Comparison of ENCODE assay signal across 26 mouse cellular contexts in the genomic region with DNA sequence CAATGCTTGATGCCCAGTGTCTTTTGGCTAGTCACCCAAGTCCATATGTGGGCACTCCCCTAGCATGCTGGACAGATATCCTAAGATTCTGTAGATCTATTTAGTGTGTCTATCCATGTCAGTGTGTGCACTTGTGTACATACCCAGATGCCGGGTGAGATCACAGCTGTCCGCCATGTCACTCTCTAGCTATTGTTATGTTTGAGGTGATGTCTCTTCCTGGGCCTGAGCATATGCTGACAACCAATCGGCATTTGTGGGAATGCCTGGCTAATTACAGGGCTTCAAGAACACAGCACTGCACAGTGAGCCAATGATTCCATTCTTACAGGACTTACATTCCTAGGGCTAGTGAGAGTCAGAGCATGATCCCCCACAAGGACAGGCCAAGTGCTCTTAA.
DNase-seq lines count a peak whose midpoint lies in the region; ATAC-seq and TF ChIP-seq lines count a peak whose summit lies in the region.
"Had no signal": no experiment of that assay in that cellular context is flagged by ENCODE, and none has a peak within 500 bp of the region (broad histone marks: within the 10 kb centered on the region; RNA-seq: fewer than 3 reads in every experiment).

No protein-coding gene starts in this region.

- WGBS in heart, embryonic 10.5 days, result 87% methylated on average over 3 of the region's 3 CpGs
- 92% methylated on average over 3 of the region's 3 CpGs for WGBS in heart, embryonic 13.5 days
- 94% methylated on average over 3 of the region's 3 CpGs for WGBS in liver, adult 2 months
- 78% methylated on average over 3 of the region's 3 CpGs for WGBS in liver, embryonic 12.5 days (ENCODE audit: insufficient replicate concordance)

- H3K9ac ChIP-seq in heart, embryonic 13.5 days, result no peak overlapping the region
- H3K9ac ChIP-seq in liver, adult 2 months (ENCODE audit: low read depth, low read length), result no peak overlapping the region
- no peak overlapping the region for H3K9ac ChIP-seq in liver, embryonic 12.5 days
- H3K9ac ChIP-seq: embryonic facial prominence, embryonic 13.5 days; forebrain, embryonic 12.5 days; forebrain, embryonic 15.5 days; hindbrain, embryonic 12.5 days; hindbrain, embryonic 15.5 days had no signal

- intact Hi-C loops in gastrocnemius, adult 2 months (cut with DNase I), result loop anchor here (2.0 kb wide), 1 partner anchor 19 kb away; no protein-coding TSS in a partner anchor
- intact Hi-C loops in heart, postnatal 14 days (cut with DNase I), result no loop called here

- TF ChIP-seq CTCF in gastrocnemius, adult 2 months (IDR thresholded peaks at IDR 0.05), result no peak
- no peak for TF ChIP-seq CTCF in liver, adult 2 months (IDR thresholded peaks at IDR 0.05; ENCODE audit: low read depth, low read length)

- no peak for ATAC-seq in heart, embryonic 13.5 days (ENCODE audit: extremely low read depth, insufficient number of reproducible peaks, low FRiP score, low TSS enrichment)
- no peak for ATAC-seq in liver, embryonic 12.5 days
- ATAC-seq: activated CD4-positive, CD25-positive, alpha-beta regulatory T cell, adult 4 months; forebrain, embryonic 15.5 days; intestine, embryonic 16.5 days had no signal

- no peaks in the 10 kb centered on the region for H3K27me3 ChIP-seq in heart, embryonic 10.5 days (ENCODE audit: insufficient read depth, poor library complexity, severe bottlenecking)
- H3K27me3 ChIP-seq in heart, embryonic 13.5 days (replicated peaks), result no peaks in the 10 kb centered on the region
- no peaks in the 10 kb centered on the region for H3K27me3 ChIP-seq in liver, adult 2 months (ENCODE audit: control insufficient read depth, insufficient read depth, low read length)
- H3K27me3 ChIP-seq in liver, embryonic 12.5 days (replicated peaks), result no peaks in the 10 kb centered on the region
- H3K27me3 ChIP-seq: embryonic facial prominence, embryonic 13.5 days; forebrain, embryonic 12.5 days; forebrain, embryonic 15.5 days; hindbrain, embryonic 12.5 days; hindbrain, embryonic 15.5 days had no signal

- H3K79me2 ChIP-seq in liver, adult 2 months (ENCODE audit: control insufficient read depth, insufficient read depth, low read length), result no peaks in the 10 kb centered on the region

- H3K9me3 ChIP-seq in heart, embryonic 10.5 days, result no peaks in the 10 kb centered on the region
- H3K9me3 ChIP-seq in heart, embryonic 13.5 days, result no peaks in the 10 kb centered on the region
- H3K9me3 ChIP-seq in liver, embryonic 12.5 days (replicated peaks), result no peaks in the 10 kb centered on the region
- H3K9me3 ChIP-seq: embryonic facial prominence, embryonic 10.5 days; embryonic facial prominence, embryonic 13.5 days; forebrain, embryonic 12.5 days; forebrain, embryonic 15.5 days; hindbrain, embryonic 12.5 days; hindbrain, embryonic 15.5 days had no signal

- peak overlapping the region; percentile 85 for H3K27ac ChIP-seq in gastrocnemius, adult 2 months
- no peak overlapping the region for H3K27ac ChIP-seq in heart, embryonic 10.5 days
- H3K27ac ChIP-seq in heart, embryonic 13.5 days (replicated peaks), result peak overlapping the region; percentile 45; the same call in 1 of the 2 replicates
- no peak overlapping the region for H3K27ac ChIP-seq in liver, adult 2 months (replicated peaks; ENCODE audit: insufficient read depth, low read depth, low read length)
- no peak overlapping the region for H3K27ac ChIP-seq in liver, embryonic 12.5 days
- H3K27ac ChIP-seq: embryonic facial prominence, embryonic 10.5 days; embryonic facial prominence, embryonic 13.5 days; forebrain, embryonic 12.5 days; forebrain, embryonic 15.5 days; hindbrain, embryonic 12.5 days; hindbrain, embryonic 15.5 days had no signal

- H3K4me1 ChIP-seq in heart, embryonic 10.5 days, result peaks cover 9% of the 10 kb centered on the region; the same call in 1 of the 2 replicates
- peaks cover 41% of the 10 kb centered on the region for H3K4me1 ChIP-seq in heart, embryonic 13.5 days
- H3K4me1 ChIP-seq in liver, adult 2 months (ENCODE audit: control insufficient read depth, insufficient read depth, low read length), result peaks cover 17% of the 10 kb centered on the region
- no peaks in the 10 kb centered on the region for H3K4me1 ChIP-seq in liver, embryonic 12.5 days
- H3K4me1 ChIP-seq: embryonic facial prominence, embryonic 10.5 days; embryonic facial prominence, embryonic 13.5 days; forebrain, embryonic 12.5 days; hindbrain, embryonic 12.5 days; hindbrain, embryonic 15.5 days had no signal

- H3K36me3 ChIP-seq in heart, embryonic 10.5 days, result no peaks in the 10 kb centered on the region
- H3K36me3 ChIP-seq in heart, embryonic 13.5 days, result no peaks in the 10 kb centered on the region
- no peaks in the 10 kb centered on the region for H3K36me3 ChIP-seq in liver, adult 2 months (ENCODE audit: control insufficient read depth, insufficient read depth, low read length)
- no peaks in the 10 kb centered on the region for H3K36me3 ChIP-seq in liver, embryonic 12.5 days
- H3K36me3 ChIP-seq: embryonic facial prominence, embryonic 10.5 days; embryonic facial prominence, embryonic 13.5 days; forebrain, embryonic 12.5 days; forebrain, embryonic 15.5 days; hindbrain, embryonic 12.5 days; hindbrain, embryonic 15.5 days had no signal

- DNase-seq in gastrocnemius, adult 2 months, result no peak
- no peak for DNase-seq in gastrocnemius, adult 18-20 months (ENCODE audit: low spot score)
- peak; percentile 61 for DNase-seq in heart, embryonic 10.5 days (ENCODE audit: low spot score)
- no peak for DNase-seq in heart, adult 8-10 months (ENCODE audit: low spot score)
- DNase-seq in heart, postnatal 14 days, result no peak
- DNase-seq in liver, adult 2 months (ENCODE audit: extremely low read depth, low read depth, low spot score), result peak; percentile 9
- DNase-seq: adrenal gland, adult 8-10 months; adrenal gland, postnatal 25 days; cerebellum, adult 11-12 months; cerebellum, adult 8-10 months; cerebellum, postnatal 10 days; cerebellum, postnatal 36 days; embryo, embryonic 11 days; gastrocnemius, postnatal 14 days; kidney, adult 18-20 months had no signal

- no peak overlapping the region for H3K4me2 ChIP-seq in heart, embryonic 13.5 days
- H3K4me2 ChIP-seq in liver, embryonic 12.5 days, result no peak overlapping the region
- H3K4me2 ChIP-seq: embryonic facial prominence, embryonic 13.5 days; forebrain, embryonic 12.5 days; forebrain, embryonic 15.5 days; hindbrain, embryonic 12.5 days; hindbrain, embryonic 15.5 days had no signal

- 0 out of 2 replicates have a peak overlapping the region, but pooled peaks have one; percentile 21 for H3K4me3 ChIP-seq in gastrocnemius, adult 2 months
- no peak overlapping the region for H3K4me3 ChIP-seq in heart, embryonic 10.5 days
- no peak overlapping the region for H3K4me3 ChIP-seq in heart, embryonic 13.5 days
- no peak overlapping the region for H3K4me3 ChIP-seq in liver, adult 2 months (ENCODE audit: insufficient read depth, low read depth, low read length)
- no peak overlapping the region for H3K4me3 ChIP-seq in liver, embryonic 12.5 days
- H3K4me3 ChIP-seq: embryonic facial prominence, embryonic 10.5 days; embryonic facial prominence, embryonic 13.5 days; erythroblast, embryonic 14.5 days; forebrain, embryonic 12.5 days; forebrain, embryonic 15.5 days; hindbrain, embryonic 12.5 days; hindbrain, embryonic 15.5 days had no signal

- TF ChIP-seq POLR2A in liver, adult 2 months (IDR thresholded peaks at IDR 0.05; ENCODE audit: extremely low read depth, insufficient read depth, low read length), result no peak

Comparison
In these comparisons a context has a peak if more than half of its experiments do, and no peak if none do; other contexts are left out.
1. DNase-seq: peak in heart, embryonic 10.5 days (single experiment) and liver, adult 2 months (single experiment); none in gastrocnemius, adult 2 months (single experiment), gastrocnemius, adult 18-20 months (single experiment), heart, adult 8-10 months (single experiment) and heart, postnatal 14 days (0 of 2).
2. H3K27ac ChIP-seq: peak in gastrocnemius, adult 2 months (single experiment) and heart, embryonic 13.5 days (single experiment); none in heart, embryonic 10.5 days (single experiment), liver, adult 2 months (single experiment) and liver, embryonic 12.5 days (single experiment).